Mouse (Mus musculus): ENCODE data around the gene Srpr. TPM values are rescaled to one million over a fixed set of nuclear protein-coding genes. Genes with fewer than 3 reads are reported as not detected.

Gene Srpr
- total RNA-seq, 2 experiments from 2014 or later = 81.3 to 90.0 TPM

Other genes with a start within 250 kb of the Srpr start
- gene St3gal4, start 80.9 kb upstream of the Srpr start, total RNA-seq (2021) = 10 to 100 TPM; 24.1 to 26.0 TPM
- gene Dcps, start 24.1 kb upstream of the Srpr start, total RNA-seq (2021) = 10 to 100 TPM; 12.8 to 16.8 TPM
- 1 to 10 TPM; 4.3 to 6.0 TPM for gene Tirap, start 116 bp downstream of the Srpr start, total RNA-seq (2021)
- gene Foxred1, start 10.9 kb downstream of the Srpr start, total RNA-seq (2021) = 10 to 100 TPM; 75.0 to 83.1 TPM
- gene Fam118b, start 67.6 kb downstream of the Srpr start, total RNA-seq (2021) = 10 to 100 TPM; 12.0 to 15.7 TPM
- gene Rpusd4, start 67.7 kb downstream of the Srpr start, total RNA-seq (2021) = 10 to 100 TPM; 14.9 to 16.3 TPM
- gene Cdon, start 221.0 kb downstream of the Srpr start, total RNA-seq (2021) = 1 to 10 TPM; 9.0 to 9.2 TPM

Data from heart, adult 18-20 months (tissue).